In the genomic region with DNA sequence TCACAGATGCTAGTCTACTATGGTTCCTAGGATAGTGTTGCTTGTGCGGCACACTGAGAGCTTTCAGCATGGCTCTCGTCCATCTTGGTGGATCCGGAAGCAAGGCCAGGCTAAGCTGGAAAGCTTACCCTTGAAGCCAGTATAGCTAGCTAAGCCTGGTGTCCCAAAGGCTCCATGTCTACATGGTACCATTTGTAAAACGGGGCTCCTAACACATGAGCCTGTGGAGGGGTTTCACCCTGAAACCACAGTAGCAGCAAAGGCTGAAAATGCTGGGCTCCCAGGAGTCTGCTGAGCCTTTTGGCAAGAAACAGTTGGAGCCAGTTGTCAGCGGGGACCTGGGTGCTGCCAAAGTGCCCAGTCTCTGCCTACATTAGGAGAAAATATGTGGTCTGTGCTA, we compare ENCODE assay signal across 18 mouse cellular contexts.
"Had no signal": no experiment of that assay in that cellular context is flagged by ENCODE, and none has a peak within 500 bp of the region (broad histone marks: within the 10 kb centered on the region; RNA-seq: fewer than 3 reads in every experiment).

No protein-coding gene starts in this region.

- H3K4me1 ChIP-seq: hindbrain, embryonic 10.5 days; hindbrain, embryonic 12.5 days; limb, embryonic 10.5 days; limb, embryonic 12.5 days; liver, embryonic 13.5 days; liver, embryonic 15.5 days had no signal

- H3K4me3 ChIP-seq: hindbrain, embryonic 10.5 days; hindbrain, embryonic 12.5 days; layer of hippocampus, adult 2 months; left cerebral cortex, adult 2 months; limb, embryonic 10.5 days; limb, embryonic 12.5 days; liver, embryonic 13.5 days; liver, embryonic 15.5 days had no signal

- H3K9me3 ChIP-seq: hindbrain, embryonic 10.5 days; hindbrain, embryonic 12.5 days; limb, embryonic 10.5 days; limb, embryonic 12.5 days; liver, embryonic 13.5 days; liver, embryonic 15.5 days had no signal

- H3K27ac ChIP-seq: hindbrain, embryonic 10.5 days; hindbrain, embryonic 12.5 days; hindbrain, embryonic 14.5 days; layer of hippocampus, adult 2 months; left cerebral cortex, adult 2 months; limb, embryonic 10.5 days; limb, embryonic 12.5 days; liver, embryonic 13.5 days; liver, embryonic 15.5 days had no signal

- DNase-seq: gastrocnemius, postnatal 25 days; heart, postnatal 10 days; heart, postnatal 4 days; kidney, adult 18-20 months; kidney, adult 8-10 months; kidney, postnatal 10 days; kidney, postnatal 25 days; kidney, postnatal 4 days; liver; liver, embryonic 13.5 days had no signal

- H3K27me3 ChIP-seq: hindbrain, embryonic 12.5 days; limb, embryonic 12.5 days; liver, embryonic 13.5 days; liver, embryonic 15.5 days had no signal

- H3K36me3 ChIP-seq: liver, embryonic 15.5 days had no signal
